Mouse (Mus musculus): ENCODE measurements around the gene Tnks2. TPM values are rescaled to one million over a fixed set of nuclear protein-coding genes. Genes with fewer than 3 reads are reported as not detected.

Gene Tnks2
- 42.2 TPM for polyA plus RNA-seq (2014; fragmentation: Illumina TruSeq; extraction: RNeasy Lipid Tissue Mini Kit (QIAGEN cat#74804); ENCODE audit: low read depth, low replicate concordance)

DNA sequence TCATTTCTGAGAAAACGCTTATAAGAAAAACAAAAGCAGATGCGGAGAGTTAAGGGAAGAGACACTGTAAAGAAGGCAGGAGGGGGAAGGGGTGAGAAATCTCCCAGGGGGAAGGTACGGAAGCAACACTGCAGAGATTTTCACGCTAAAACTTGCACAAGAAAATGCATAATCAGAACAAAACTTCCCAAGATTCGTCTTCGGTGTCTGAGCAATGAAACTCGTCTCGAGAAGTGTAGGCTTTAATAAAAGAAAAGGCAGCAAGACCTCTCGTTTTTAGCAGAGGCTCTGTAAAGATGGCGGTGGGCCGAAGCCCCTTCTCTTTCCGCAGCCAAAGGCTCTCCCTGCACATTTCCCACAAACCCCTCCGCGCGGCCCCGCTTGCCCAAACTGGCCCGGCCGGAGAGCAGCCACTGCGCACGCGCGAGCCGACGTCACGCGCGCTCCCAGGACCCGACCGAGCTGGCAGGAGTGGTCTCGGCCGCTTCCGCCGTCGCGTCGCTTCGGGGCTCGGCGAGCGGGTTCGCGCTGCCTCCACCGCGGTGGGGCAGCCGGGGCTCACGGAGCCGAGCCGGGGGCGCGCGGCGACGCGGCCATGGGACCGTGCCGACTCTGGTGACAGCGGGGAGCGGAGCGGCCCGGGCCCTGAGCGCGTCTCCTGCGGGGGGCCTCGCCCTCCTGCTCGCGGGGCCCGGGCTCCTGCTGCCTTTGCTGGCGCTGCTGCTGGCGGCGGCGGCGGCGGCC, at the start of gene Tnks2:
Gene Tnks2 (plus strand): TSS at position 445 of the 744 bp plus-strand sequence.

GRCm38 (mm10) chr19:36919466-36919865, 85.4 kb downstream of the Tnks2 start, which contains the start of gene Fgfbp3:
Gene Fgfbp3, minus strand, starts transcription at chr19:36919615.

DNA sequence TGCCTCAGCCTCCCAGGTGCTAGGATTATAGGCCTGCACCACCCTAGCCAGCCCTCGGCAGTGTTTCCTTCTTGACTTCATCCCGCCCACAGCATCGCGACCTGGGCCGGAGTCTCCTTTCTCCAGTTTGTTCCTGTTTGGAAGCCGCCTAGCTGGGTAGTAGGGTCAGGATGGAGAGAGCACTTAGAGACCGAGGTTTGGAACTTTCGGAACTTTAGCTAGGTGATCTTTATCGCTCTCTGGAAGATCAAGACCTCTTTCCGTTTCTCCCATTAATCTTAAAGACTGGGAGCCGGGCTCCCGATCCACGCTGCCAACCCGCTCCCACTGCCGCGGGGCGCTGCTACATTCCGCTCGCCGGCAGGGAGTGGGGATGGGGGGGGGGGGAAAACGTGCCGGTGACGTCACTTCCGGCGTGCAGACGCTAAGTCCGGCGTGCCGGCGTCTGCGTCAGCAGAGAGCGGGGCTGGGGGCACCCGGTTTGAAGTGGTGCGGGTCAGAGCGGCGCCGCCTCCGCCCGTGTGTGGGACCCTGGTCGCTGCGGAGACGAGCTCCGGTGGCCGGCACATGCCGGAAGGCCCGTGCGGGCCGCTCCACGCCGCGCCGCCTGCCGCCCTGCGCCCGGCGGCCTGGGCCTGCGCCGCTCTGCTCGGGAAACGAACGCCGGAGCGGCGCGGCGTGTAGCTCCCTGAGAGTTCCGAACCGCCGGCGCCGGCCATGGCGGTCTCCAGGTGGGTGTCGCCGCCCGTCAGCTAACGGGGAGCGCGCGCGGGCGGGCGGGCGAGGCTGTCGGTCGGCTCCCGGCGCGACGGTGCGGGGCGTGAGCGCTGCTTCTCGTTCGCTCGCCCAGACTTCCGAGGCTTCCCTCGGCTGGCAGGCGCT, 91.9 kb downstream of the Tnks2 start, which contains the start of gene Btaf1:
Gene Btaf1 (plus strand): TSS at position 409 of the 882 bp plus-strand sequence.

Other genes with a start within 250 kb of the Tnks2 start
- 4.4 TPM for gene Ppp1r3c, start 97.6 kb upstream of the Tnks2 start, polyA plus RNA-seq (2014; fragmentation: Illumina TruSeq; extraction: RNeasy Lipid Tissue Mini Kit (QIAGEN cat#74804); ENCODE audit: low read depth, low replicate concordance)
- gene Fgfbp3, start 85.4 kb downstream of the Tnks2 start, polyA plus RNA-seq (2014; fragmentation: Illumina TruSeq; extraction: RNeasy Lipid Tissue Mini Kit (QIAGEN cat#74804); ENCODE audit: low read depth, low replicate concordance): 0.90 TPM
- gene Btaf1, start 91.8 kb downstream of the Tnks2 start, polyA plus RNA-seq (2014; fragmentation: Illumina TruSeq; extraction: RNeasy Lipid Tissue Mini Kit (QIAGEN cat#74804); ENCODE audit: low read depth, low replicate concordance): 120 TPM

Measured in testis, adult 10 weeks (tissue).